Mouse (Mus musculus) lung, embryonic 15.5 days (tissue): ENCODE measurements around the gene Zfp410. TPM values are rescaled to one million over a fixed set of nuclear protein-coding genes. Genes with fewer than 3 reads are reported as not detected.

ENCODE experiments used
- ATAC-seq: fragments of 200-750 bp; cut with Nextera tagmentation; 2 replicates; pipeline ENCODE4 v1.8.0; 2017; ENCODE audit warnings: moderate number of reproducible peaks, borderline replicate concordance; ENCODE audit not compliant: low FRiP score, low TSS enrichment; ENCODE audit errors: extremely low read depth
- H3K27ac ChIP-seq: fragments of 300-500 bp; sonication (generic); 2 replicates; pipeline ENCODE4 v1.5.1; 2015; ENCODE audit warnings: moderate library complexity, mild to moderate bottlenecking, inconsistent platforms
- H3K27me3 ChIP-seq: fragments of 300-500 bp; sonication (generic); 2 replicates; pipeline ENCODE4 v1.6.1; 2015; ENCODE audit warnings: inconsistent platforms
- H3K36me3 ChIP-seq: fragments of 300-500 bp; sonication (generic); 2 replicates; pipeline ENCODE4 v1.6.1; 2015; ENCODE audit warnings: inconsistent platforms
- H3K4me1 ChIP-seq: fragments of 300-500 bp; sonication (generic); 2 replicates; pipeline ENCODE4 v1.6.1; 2015; ENCODE audit warnings: inconsistent platforms
- H3K4me2 ChIP-seq: fragments of 300-500 bp; sonication (generic); 2 replicates; pipeline ENCODE4 v1.6.1; 2015; ENCODE audit warnings: inconsistent platforms, mild to moderate bottlenecking, moderate library complexity
- H3K4me3 ChIP-seq: fragments of 300-500 bp; sonication (generic); 2 replicates; pipeline ENCODE4 v1.5.1; 2015; ENCODE audit warnings: mild to moderate bottlenecking, inconsistent platforms
- H3K9ac ChIP-seq: fragments of 300-500 bp; sonication (generic); 2 replicates; pipeline ENCODE4 v1.6.1; 2015; ENCODE audit warnings: inconsistent platforms
- H3K9me3 ChIP-seq: fragments of 300-500 bp; sonication (generic); 2 replicates; pipeline ENCODE4 v1.6.1; 2016; ENCODE audit warnings: inconsistent platforms
- WGBS: fragments of 180-500 bp; shearing (Covaris S2); methylation state at CpG from one replicate; pipeline ENCODE4 v1.1.7; 2015; 5-methylcytosine and 5-hydroxymethylcytosine counted together
- polyA plus RNA-seq: library from polyadenylated mRNA; unstranded; fragments of >200 nt; fragmentation: Nextera tagmentation; extraction: Ambion mirVana; gene quantifications from 2 replicates; pipeline ENCODE4 v1.2.1, GENCODE M21; 2015

The Zfp410 gene
- 81.4 and 86.9 TPM in 2 replicates for polyA plus RNA-seq

- H3K4me2 ChIP-seq, result peak within 1 kb of the TSS; percentile 74
- under 1% methylated on average over 70 of the region's 77 CpGs for whole genome bisulfite sequencing
- H3K4me1 ChIP-seq, result peaks cover 14% of the 10 kb centered on the region
- H3K27me3 ChIP-seq, result no peaks in the 10 kb centered on the region
- peak within 1 kb of the TSS; percentile 97 for H3K9ac ChIP-seq
- no peaks in the 10 kb centered on the region for H3K36me3 ChIP-seq
- peak within 1 kb of the TSS; percentile 97 for H3K27ac ChIP-seq
- peak within 1 kb of the TSS; percentile 89 for H3K4me3 ChIP-seq
- peak; percentile 97 for ATAC-seq
- no peaks in the 10 kb centered on the region for H3K9me3 ChIP-seq
Observed at GRCm38 (mm10) chr12:84316721-84317621, at the start of gene Zfp410. Gene Zfp410 (plus strand): TSS chr12:84316852.

- no peak overlapping the region for H3K9ac ChIP-seq
- no peak overlapping the region for H3K4me3 ChIP-seq
- H3K4me2 ChIP-seq, result no peak overlapping the region
- no peak for ATAC-seq
- H3K36me3 ChIP-seq, result no peaks in the 10 kb centered on the region
- H3K9me3 ChIP-seq, result no peaks in the 10 kb centered on the region
- H3K4me1 ChIP-seq, result no peaks in the 10 kb centered on the region
- H3K27me3 ChIP-seq, result no peaks in the 10 kb centered on the region
- WGBS, result 42% methylated on average over 2 of the region's 2 CpGs
- H3K27ac ChIP-seq, result no peak overlapping the region
Observed at GRCm38 (mm10) chr12:84267264-84267663, 49.4 kb upstream of the Zfp410 start.

GRCm38 (mm10) chr12:84273366-84273765, 43.3 kb upstream of the Zfp410 start:
- Histone ChIP-seq H3K9ac (no peak overlapping the region), H3K4me1 (no peaks in the 10 kb centered on the region), H3K36me3 (no peaks in the 10 kb centered on the region), H3K9me3 (no peaks in the 10 kb centered on the region), H3K27me3 (no peaks in the 10 kb centered on the region), H3K27ac (no peak overlapping the region), H3K4me3 (no peak overlapping the region), H3K4me2 (no peak overlapping the region)
- ATAC-seq, result no peak
- 59% methylated on average over 5 of the region's 5 CpGs for WGBS

GRCm38 (mm10) chr12:84275288-84275687, 41.4 kb upstream of the Zfp410 start:
- Histone ChIP-seq H3K9ac (no peak overlapping the region), H3K4me3 (no peak overlapping the region), H3K9me3 (no peaks in the 10 kb centered on the region), H3K36me3 (no peaks in the 10 kb centered on the region), H3K4me2 (no peak overlapping the region), H3K27ac (no peak overlapping the region), H3K27me3 (no peaks in the 10 kb centered on the region), H3K4me1 (no peaks in the 10 kb centered on the region)
- no peak for ATAC-seq
- WGBS, result 83% methylated on average over 9 of the region's 9 CpGs

- no peak for ATAC-seq
Observed at GRCm38 (mm10) chr12:84276288-84276687, 40.4 kb upstream of the Zfp410 start.

GRCm38 (mm10) chr12:84276799-84277198, 39.9 kb upstream of the Zfp410 start:
- no peaks in the 10 kb centered on the region for H3K4me1 ChIP-seq
- no peak overlapping the region for H3K9ac ChIP-seq
- no peaks in the 10 kb centered on the region for H3K27me3 ChIP-seq
- H3K4me3 ChIP-seq, result no peak overlapping the region
- ATAC-seq, result no peak
- no peak overlapping the region for H3K27ac ChIP-seq
- 75% methylated on average over 4 of the region's 4 CpGs for WGBS
- no peaks in the 10 kb centered on the region for H3K36me3 ChIP-seq
- H3K9me3 ChIP-seq, result no peaks in the 10 kb centered on the region
- H3K4me2 ChIP-seq, result no peak overlapping the region

More at GRCm38 (mm10) chr12:84276288-84276687, 40.4 kb upstream of the Zfp410 start:
- H3K9me3 ChIP-seq, result no peaks in the 10 kb centered on the region
- WGBS, result 50% methylated on average over 2 of the region's 2 CpGs
- no peaks in the 10 kb centered on the region for H3K36me3 ChIP-seq
- H3K27ac ChIP-seq, result no peak overlapping the region
- no peak overlapping the region for H3K4me2 ChIP-seq
- H3K27me3 ChIP-seq, result no peaks in the 10 kb centered on the region
- no peak overlapping the region for H3K9ac ChIP-seq
- H3K4me1 ChIP-seq, result no peaks in the 10 kb centered on the region
- no peak overlapping the region for H3K4me3 ChIP-seq

- Histone ChIP-seq H3K9ac (no peak overlapping the region), H3K4me3 (no peak overlapping the region), H3K36me3 (no peaks in the 10 kb centered on the region), H3K4me2 (no peak overlapping the region), H3K27ac (no peak overlapping the region), H3K9me3 (no peaks in the 10 kb centered on the region), H3K4me1 (no peaks in the 10 kb centered on the region), H3K27me3 (no peaks in the 10 kb centered on the region)
- 79% methylated on average over 3 of the region's 3 CpGs for WGBS
- ATAC-seq, result no peak
Observed at GRCm38 (mm10) chr12:84277832-84278231, 38.8 kb upstream of the Zfp410 start.

GRCm38 (mm10) chr12:84278901-84279300, 37.8 kb upstream of the Zfp410 start:
- no peaks in the 10 kb centered on the region for H3K4me1 ChIP-seq
- H3K27ac ChIP-seq, result no peak overlapping the region
- ATAC-seq, result no peak
- WGBS, result 69% methylated on average over 7 of the region's 7 CpGs
- no peaks in the 10 kb centered on the region for H3K9me3 ChIP-seq
- no peaks in the 10 kb centered on the region for H3K36me3 ChIP-seq
- H3K4me3 ChIP-seq, result no peak overlapping the region
- H3K4me2 ChIP-seq, result no peak overlapping the region
- H3K27me3 ChIP-seq, result no peaks in the 10 kb centered on the region
- H3K9ac ChIP-seq, result no peak overlapping the region

- Histone ChIP-seq H3K36me3 (no peaks in the 10 kb centered on the region), H3K4me3 (peak overlapping the region; percentile 49), H3K9ac (no peak overlapping the region; the same call in 1 of the 2 replicates), H3K4me2 (peak overlapping the region; percentile 68), H3K4me1 (0 out of 2 replicates have a peak, but pooled peaks cover 6% of the 10 kb centered on the region), H3K27me3 (no peaks in the 10 kb centered on the region), H3K27ac (no peak overlapping the region), H3K9me3 (no peaks in the 10 kb centered on the region)
- no peak for ATAC-seq
- 73% methylated on average over 14 of the region's 14 CpGs for WGBS
Observed at GRCm38 (mm10) chr12:84284391-84284790, 32.3 kb upstream of the Zfp410 start.

GRCm38 (mm10) chr12:84284885-84285592, 31.6 kb upstream of the Zfp410 start, which contains the start of gene Ptgr2:
Gene Ptgr2 (plus strand): TSS chr12:84285232.
- peak; percentile 94 for ATAC-seq
- WGBS, result under 1% methylated on average over 39 of the region's 39 CpGs
- Histone ChIP-seq H3K4me1 (0 out of 2 replicates have a peak, but pooled peaks cover 6% of the 10 kb centered on the region), H3K9me3 (no peaks in the 10 kb centered on the region), H3K4me3 (peak within 1 kb of the TSS; percentile 49), H3K4me2 (peak within 1 kb of the TSS; percentile 68), H3K27ac (peak within 1 kb of the TSS; percentile 41), H3K36me3 (no peaks in the 10 kb centered on the region), H3K9ac (peak within 1 kb of the TSS; percentile 47), H3K27me3 (no peaks in the 10 kb centered on the region)

- Histone ChIP-seq H3K9ac (peak overlapping the region; percentile 47), H3K36me3 (no peaks in the 10 kb centered on the region), H3K4me2 (peak overlapping the region; percentile 68), H3K4me3 (peak overlapping the region; percentile 49), H3K9me3 (no peaks in the 10 kb centered on the region), H3K27ac (peak overlapping the region; percentile 41), H3K27me3 (no peaks in the 10 kb centered on the region), H3K4me1 (0 out of 2 replicates have a peak, but pooled peaks cover 6% of the 10 kb centered on the region)
- ATAC-seq, result no peak
- WGBS, result 27% methylated on average over 8 of the region's 8 CpGs
Observed at GRCm38 (mm10) chr12:84285593-84285968, 31.1 kb upstream of the Zfp410 start.

- Histone ChIP-seq H3K36me3 (no peaks in the 10 kb centered on the region; the same call in 1 of the 2 replicates), H3K27ac (no peak overlapping the region), H3K9ac (no peak overlapping the region), H3K27me3 (no peaks in the 10 kb centered on the region), H3K4me1 (0 out of 2 replicates have a peak, but pooled peaks cover 6% of the 10 kb centered on the region), H3K4me3 (no peak overlapping the region), H3K4me2 (no peak overlapping the region), H3K9me3 (no peaks in the 10 kb centered on the region)
- 64% methylated on average over 3 of the region's 3 CpGs for WGBS
- ATAC-seq, result no peak
Observed at GRCm38 (mm10) chr12:84288461-84288860, 28.2 kb upstream of the Zfp410 start.
